Mouse (Mus musculus): ENCODE data around the gene Rhox2h.
"Not testable (repeated sequence)": the region's sequence is repeated elsewhere in the genome, so short reads cannot be mapped to it uniquely, and the experiment has no call there.

Rhox2h gene

GRCm38 (mm10) chrX:37673177-37673576 lies at the start of gene Rhox2h:
Gene Rhox2h, minus strand, starts transcription at chrX:37673277.
- DNase-seq (ENCODE audit: low read depth), result not testable (repeated sequence)

GRCm38 (mm10) chrX:37701821-37702387 lies 28.8 kb upstream of the Rhox2h start:
- no peak for DNase-seq (ENCODE audit: low read depth)

- DNase-seq (ENCODE audit: low read depth), result peak; percentile 1
These were observed 19.2 kb upstream of the Rhox2h start for GRCm38 (mm10) chrX:37692261-37692660.

- DNase-seq (ENCODE audit: low read depth), result no peak
These were observed 10.1 kb upstream of the Rhox2h start for GRCm38 (mm10) chrX:37683031-37683715.

GRCm38 (mm10) chrX:37668664-37669063 lies 4.4 kb downstream of the Rhox2h start, which contains the start of gene Rhox3h:
Gene Rhox3h, minus strand, starts transcription at chrX:37668764.
- DNase-seq (ENCODE audit: low read depth), result not testable (repeated sequence)

- not testable (repeated sequence) for DNase-seq (ENCODE audit: low read depth)
These were observed 21.9 kb downstream of the Rhox2h start, which contains the start of gene Rhox4g for GRCm38 (mm10) chrX:37651227-37651626. Gene Rhox4g, minus strand, starts transcription at chrX:37651327.

- DNase-seq (ENCODE audit: low read depth), result not testable (repeated sequence)
These were observed 29.7 kb downstream of the Rhox2h start, which contains the start of gene Rhox2g for GRCm38 (mm10) chrX:37643370-37643769. Gene Rhox2g, minus strand, starts transcription at chrX:37643470.

- DNase-seq (ENCODE audit: low read depth), result not testable (repeated sequence)
These were observed 44.6 kb downstream of the Rhox2h start, which contains the start of gene Rhox3g for GRCm38 (mm10) chrX:37628512-37628911. Gene Rhox3g, minus strand, starts transcription at chrX:37628612.

Measured in NIH3T3 (cell line).